Mouse (Mus musculus) lung, postnatal 10 days (tissue): Measurements from ENCODE around the gene Olfr705.
"Not testable (repeated sequence)": the region's sequence is repeated elsewhere in the genome, so short reads cannot be mapped to it uniquely, and the experiment has no call there.

ENCODE experiments used
- DNase-seq: peaks from one replicate; pipeline ENCODE4 v3.0.0; 2021

Gene Olfr705

GRCm38 (mm10) chr7:106876791-106877190 lies at the start of gene Olfr705:
Gene Olfr705, minus strand, starts transcription at chr7:106876891.
- DNase-seq: no peak

GRCm38 (mm10) chr7:106920961-106921360 lies 44.3 kb upstream of the Olfr705 start:
- not testable (repeated sequence) for DNase-seq

- no peak for DNase-seq
These were observed 31.0 kb upstream of the Olfr705 start, which contains the start of gene Olfr1532-ps1 for GRCm38 (mm10) chr7:106907676-106908075. Gene Olfr1532-ps1, plus strand, starts transcription at chr7:106908001.

GRCm38 (mm10) chr7:106901141-106901540 lies 24.4 kb upstream of the Olfr705 start, which contains the start of gene Olfr707:
Gene Olfr707, minus strand, starts transcription at chr7:106901241.
- not testable (repeated sequence) for DNase-seq

GRCm38 (mm10) chr7:106888062-106888461 lies 11.4 kb upstream of the Olfr705 start, which contains the start of gene Olfr706:
Gene Olfr706, minus strand, starts transcription at chr7:106888162.
- no peak for DNase-seq

GRCm38 (mm10) chr7:106862885-106863284 lies 13.8 kb downstream of the Olfr705 start, which contains the start of gene Olfr704:
Gene Olfr704, plus strand, starts transcription at chr7:106863185.
- DNase-seq: no peak

- DNase-seq: no peak
These were observed 33.6 kb downstream of the Olfr705 start, which contains the start of gene Olfr703 for GRCm38 (mm10) chr7:106843060-106843459. Gene Olfr703, plus strand, starts transcription at chr7:106843360.

- no peak for DNase-seq
These were observed 42.9 kb downstream of the Olfr705 start, which contains the start of gene Olfr702 for GRCm38 (mm10) chr7:106833793-106834192. Gene Olfr702, minus strand, starts transcription at chr7:106833893.
